Comparison of ENCODE assay signal across 9 mouse cellular contexts in genomic region chr2:168694379-168695026, GRCm38 (mm10). TPM values are rescaled to one million over a fixed set of nuclear protein-coding genes. Genes with fewer than 3 reads are reported as not detected.
DNase-seq lines count a peak whose midpoint lies in the region; ATAC-seq and TF ChIP-seq lines count a peak whose summit lies in the region.
"Had no signal": no experiment of that assay in that cellular context is flagged by ENCODE, and none has a peak within 500 bp of the region (broad histone marks: within the 10 kb centered on the region; RNA-seq: fewer than 3 reads in every experiment).

No protein-coding gene starts in this region.

- no peak for TF ChIP-seq CTCF in stomach, postnatal 0 days (IDR thresholded peaks at IDR 0.05; ENCODE audit: low read depth)

- WGBS in lung, embryonic 16.5 days = 15% methylated on average over 27 of the region's 27 CpGs
- WGBS in forebrain, embryonic 14.5 days = 5% methylated on average over 27 of the region's 27 CpGs
- WGBS in limb, embryonic 12.5 days = 4% methylated on average over 27 of the region's 27 CpGs
- WGBS in stomach, postnatal 0 days = 30% methylated on average over 27 of the region's 27 CpGs

- no peaks in the 10 kb centered on the region for H3K27me3 ChIP-seq in lung, embryonic 16.5 days (ENCODE audit: control insufficient read depth, insufficient read depth, low read depth, low read length)
- H3K27me3 ChIP-seq in forebrain, embryonic 14.5 days (replicated peaks; ENCODE audit: control insufficient read depth, insufficient read depth, low read length) = no peaks in the 10 kb centered on the region
- no peaks in the 10 kb centered on the region for H3K27me3 ChIP-seq in limb, embryonic 12.5 days
- no peaks in the 10 kb centered on the region for H3K27me3 ChIP-seq in stomach, postnatal 0 days (ENCODE audit: control insufficient read depth, insufficient read depth, low read length)

- no peaks in the 10 kb centered on the region; the same call in 1 of the 2 replicates for H3K4me1 ChIP-seq in lung, embryonic 16.5 days (replicated peaks; ENCODE audit: control insufficient read depth, insufficient read depth, low read length)
- peaks cover 6% of the 10 kb centered on the region; the same call in 1 of the 2 replicates for H3K4me1 ChIP-seq in forebrain, embryonic 14.5 days (ENCODE audit: control insufficient read depth, insufficient read depth, low read length)
- peaks cover 24% of the 10 kb centered on the region for H3K4me1 ChIP-seq in limb, embryonic 12.5 days (replicated peaks)
- H3K4me1 ChIP-seq in stomach, postnatal 0 days (replicated peaks; ENCODE audit: control insufficient read depth, insufficient read depth) = no peaks in the 10 kb centered on the region

- TF ChIP-seq EP300 in stomach, postnatal 0 days (optimal IDR thresholded peaks at IDR 0.05) = no peak

- ATAC-seq in lung, embryonic 16.5 days (ENCODE audit: low read depth) = peak; percentile 86
- peak; percentile 79 for ATAC-seq in forebrain, embryonic 14.5 days
- ATAC-seq in limb, embryonic 12.5 days (ENCODE audit: insufficient number of reproducible peaks, insufficient read depth, low FRiP score, low TSS enrichment, low read depth) = no peak
- ATAC-seq in stomach, postnatal 0 days (ENCODE audit: low FRiP score, low TSS enrichment) = no peak

- no peak overlapping the region for H3K4me3 ChIP-seq in lung, embryonic 16.5 days (ENCODE audit: low read length)
- H3K4me3 ChIP-seq in forebrain, embryonic 14.5 days (ENCODE audit: low read depth, low read length) = no peak overlapping the region
- H3K4me3 ChIP-seq in limb, embryonic 12.5 days (replicated peaks) = no peak overlapping the region
- no peak overlapping the region for H3K4me3 ChIP-seq in stomach, postnatal 0 days (ENCODE audit: low read depth, low read length)
- H3K4me3 ChIP-seq: left cerebral cortex, adult 2 months had no signal

- no peak for DNase-seq in lung, postnatal 25 days (ENCODE audit: low spot score)
- peak; percentile 72 for DNase-seq in forebrain, embryonic 14.5 days (ENCODE audit: low spot score)
- DNase-seq in stomach, postnatal 0 days (ENCODE audit: low spot score) = no peak
- no peak for DNase-seq in ovary, postnatal 14 days (ENCODE audit: low spot score)
- DNase-seq in cerebellum, postnatal 25 days = no peak
- DNase-seq in layer of hippocampus, adult 9-10 months (ENCODE audit: low spot score) = no peak

- H3K4me2 ChIP-seq in lung, embryonic 16.5 days (ENCODE audit: low read depth, low read length) = peak overlapping the region; percentile 28; the same call in 1 of the 2 replicates
- H3K4me2 ChIP-seq in forebrain, embryonic 14.5 days (ENCODE audit: low read length) = 0 out of 2 replicates have a peak overlapping the region, but pooled peaks have one; percentile 7
- H3K4me2 ChIP-seq in limb, embryonic 12.5 days = peak overlapping the region; percentile 42
- peak overlapping the region; percentile 31 for H3K4me2 ChIP-seq in stomach, postnatal 0 days (replicated peaks; ENCODE audit: low read depth)

- no peaks in the 10 kb centered on the region for H3K36me3 ChIP-seq in lung, embryonic 16.5 days (ENCODE audit: control insufficient read depth, insufficient read depth, low read length)
- peaks cover 21% of the 10 kb centered on the region for H3K36me3 ChIP-seq in forebrain, embryonic 14.5 days (ENCODE audit: control insufficient read depth, insufficient read depth, low read length)
- peaks cover 6% of the 10 kb centered on the region; the same call in 1 of the 2 replicates for H3K36me3 ChIP-seq in limb, embryonic 12.5 days
- H3K36me3 ChIP-seq in stomach, postnatal 0 days (ENCODE audit: control insufficient read depth, insufficient read depth, low read length) = no peaks in the 10 kb centered on the region

- no peaks in the 10 kb centered on the region for H3K9me3 ChIP-seq in lung, embryonic 16.5 days (ENCODE audit: control insufficient read depth, low read length)
- H3K9me3 ChIP-seq in forebrain, embryonic 14.5 days (replicated peaks; ENCODE audit: control insufficient read depth, low read length) = no peaks in the 10 kb centered on the region
- no peaks in the 10 kb centered on the region for H3K9me3 ChIP-seq in limb, embryonic 12.5 days
- no peaks in the 10 kb centered on the region for H3K9me3 ChIP-seq in stomach, postnatal 0 days (ENCODE audit: control insufficient read depth, low read length)

- no peak overlapping the region; the same call in 1 of the 2 replicates for H3K27ac ChIP-seq in lung, embryonic 16.5 days (ENCODE audit: low read length)
- peak overlapping the region; percentile 60; the same call in 1 of the 2 replicates for H3K27ac ChIP-seq in forebrain, embryonic 14.5 days (ENCODE audit: low read depth, low read length)
- H3K27ac ChIP-seq in limb, embryonic 12.5 days = peak overlapping the region; percentile 35
- H3K27ac ChIP-seq in stomach, postnatal 0 days (replicated peaks) = no peak overlapping the region
- H3K27ac ChIP-seq: left cerebral cortex, adult 2 months had no signal

- 0 out of 2 replicates have a peak overlapping the region, but pooled peaks have one; percentile 46 for H3K9ac ChIP-seq in lung, embryonic 16.5 days (ENCODE audit: low read length)
- no peak overlapping the region for H3K9ac ChIP-seq in forebrain, embryonic 14.5 days (ENCODE audit: low read length)
- H3K9ac ChIP-seq in limb, embryonic 12.5 days (replicated peaks) = no peak overlapping the region
- H3K9ac ChIP-seq in stomach, postnatal 0 days (ENCODE audit: low read length) = no peak overlapping the region

RNA-seq across cellular contexts. Expression of gene Atp9a, which starts 47.7 kb away (rescaled TPM):
- polyA plus RNA-seq in lung, embryonic 16.5 days (2015; fragmentation: Nextera tagmentation; extraction: Ambion mirVana) = 12.2 and 13.8 TPM in 2 replicates
- 42.4 and 46.2 TPM in 2 replicates for polyA plus RNA-seq in forebrain, embryonic 14.5 days (2014; fragmentation: Nextera tagmentation; extraction: Ambion mirVana)
- polyA plus RNA-seq in limb, embryonic 12.5 days (2016; fragmentation: Nextera tagmentation; extraction: Ambion mirVana) = 16.1 and 21.2 TPM in 2 replicates
- polyA plus RNA-seq in stomach, postnatal 0 days (2015; fragmentation: Nextera tagmentation; extraction: Ambion mirVana) = 24.1 and 29.2 TPM in 2 replicates

Comparison
In these comparisons a context has a peak if more than half of its experiments do, and no peak if none do; other contexts are left out.
1. ATAC-seq: peak in lung, embryonic 16.5 days (single experiment) and forebrain, embryonic 14.5 days (single experiment); none in limb, embryonic 12.5 days (single experiment) and stomach, postnatal 0 days (single experiment).
2. H3K27ac ChIP-seq: peak in forebrain, embryonic 14.5 days (single experiment) and limb, embryonic 12.5 days (single experiment); none in lung, embryonic 16.5 days (single experiment) and stomach, postnatal 0 days (single experiment).
3. Peak in every context shown above with its lines, with median percentiles within 50 percentile points of each other: H3K4me2 ChIP-seq.